Mouse (Mus musculus) olfactory bulb, adult 2 months (tissue): ENCODE measurements around the gene Scp2.

Experiments
- CTCF ChIP-seq: fragments of 200-500 bp; IDR thresholded peaks from 2 replicates; pipeline ENCODE4 v1.5.1; 2012; ENCODE audit warnings: low read depth, mild to moderate bottlenecking, low read length, moderate library complexity; ENCODE audit not compliant: insufficient read depth
- POLR2A ChIP-seq: fragments of 200-500 bp; IDR thresholded peaks from 2 replicates; pipeline ENCODE4 v1.6.1; 2012; ENCODE audit warnings: mild to moderate bottlenecking, low read depth, low read length, moderate library complexity; ENCODE audit not compliant: insufficient read depth

DNA sequence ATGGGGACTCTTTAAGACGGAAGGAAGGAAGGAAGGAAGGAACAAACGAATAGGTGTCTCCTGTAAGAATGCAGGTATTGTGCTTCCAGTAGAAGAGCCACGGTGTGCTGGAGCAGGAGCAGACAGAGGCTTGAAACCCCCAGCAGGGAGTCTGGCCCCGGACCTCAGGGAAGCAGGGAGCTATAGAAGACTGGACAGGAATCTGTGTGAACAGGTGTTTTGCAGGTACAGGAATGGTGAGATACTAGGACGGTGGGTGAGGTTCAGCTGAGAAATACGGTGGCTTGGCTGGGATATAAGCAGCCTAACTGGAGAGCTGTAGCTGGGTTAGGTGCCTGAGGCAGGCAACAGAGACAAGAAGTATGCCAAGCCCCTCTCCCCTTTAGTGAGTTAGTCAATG is 124.6 kb downstream of the Scp2 start:
- TF ChIP-seq CTCF (no peak), POLR2A (no peak)
